Mouse (Mus musculus) gastrocnemius, adult 8-10 months (tissue): Measurements from ENCODE around the gene Rasgrp1. TPM values are rescaled to one million over a fixed set of nuclear protein-coding genes. Genes with fewer than 3 reads are reported as not detected.

ENCODE experiments used
- DNase-seq, 2 experiments: peaks; one replicate each; pipeline ENCODE4 v3.0.0; 2022; ENCODE audit warnings: low spot score in 2 of 2
- total RNA-seq, 4 experiments: library from RNA; stranded (reverse); gene quantifications; 2 replicates each; pipeline ENCODE4 v1.2.4; 2022

Rasgrp1 gene
- total RNA-seq = under 1 TPM in 1 of 4 experiments, not detected in 3; 0.10 TPM

DNA sequence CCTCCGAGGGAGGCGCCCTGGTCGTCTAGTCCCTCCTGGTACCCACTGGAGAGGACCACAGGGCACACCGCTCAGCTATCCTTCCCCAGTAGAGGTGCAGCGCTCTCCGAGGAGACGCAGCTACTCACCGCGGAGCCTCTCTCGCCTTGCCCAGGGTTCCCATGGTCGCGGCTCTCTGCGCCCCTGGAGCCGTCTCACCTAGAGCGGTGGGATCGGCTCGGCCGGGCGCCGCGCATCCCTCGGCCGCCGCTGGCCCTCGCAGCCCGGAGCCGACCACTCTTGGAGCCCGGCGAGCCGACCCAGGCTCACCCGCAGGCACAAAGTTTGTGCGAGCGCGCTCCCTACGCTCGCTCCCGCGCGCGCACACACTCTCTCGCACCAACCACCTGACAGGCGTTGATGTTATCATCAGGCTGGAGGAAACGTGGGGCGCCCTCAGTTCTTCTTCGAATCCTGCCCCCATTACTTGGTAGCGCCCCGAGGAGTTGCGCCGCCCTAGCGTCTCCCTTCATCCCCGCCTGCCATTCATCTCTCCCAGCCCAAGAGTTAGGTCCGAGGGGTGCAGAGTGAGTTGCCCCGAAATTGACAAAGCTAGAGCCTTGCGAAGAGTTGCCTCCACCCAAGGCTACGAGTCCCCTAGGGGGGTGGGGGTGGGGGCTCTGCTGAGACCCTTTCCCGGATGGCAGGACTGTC is at the start of gene Rasgrp1:
Gene Rasgrp1 (minus strand): TSS at position 455 of the 693 bp plus-strand sequence.
- no peak for DNase-seq

DNA sequence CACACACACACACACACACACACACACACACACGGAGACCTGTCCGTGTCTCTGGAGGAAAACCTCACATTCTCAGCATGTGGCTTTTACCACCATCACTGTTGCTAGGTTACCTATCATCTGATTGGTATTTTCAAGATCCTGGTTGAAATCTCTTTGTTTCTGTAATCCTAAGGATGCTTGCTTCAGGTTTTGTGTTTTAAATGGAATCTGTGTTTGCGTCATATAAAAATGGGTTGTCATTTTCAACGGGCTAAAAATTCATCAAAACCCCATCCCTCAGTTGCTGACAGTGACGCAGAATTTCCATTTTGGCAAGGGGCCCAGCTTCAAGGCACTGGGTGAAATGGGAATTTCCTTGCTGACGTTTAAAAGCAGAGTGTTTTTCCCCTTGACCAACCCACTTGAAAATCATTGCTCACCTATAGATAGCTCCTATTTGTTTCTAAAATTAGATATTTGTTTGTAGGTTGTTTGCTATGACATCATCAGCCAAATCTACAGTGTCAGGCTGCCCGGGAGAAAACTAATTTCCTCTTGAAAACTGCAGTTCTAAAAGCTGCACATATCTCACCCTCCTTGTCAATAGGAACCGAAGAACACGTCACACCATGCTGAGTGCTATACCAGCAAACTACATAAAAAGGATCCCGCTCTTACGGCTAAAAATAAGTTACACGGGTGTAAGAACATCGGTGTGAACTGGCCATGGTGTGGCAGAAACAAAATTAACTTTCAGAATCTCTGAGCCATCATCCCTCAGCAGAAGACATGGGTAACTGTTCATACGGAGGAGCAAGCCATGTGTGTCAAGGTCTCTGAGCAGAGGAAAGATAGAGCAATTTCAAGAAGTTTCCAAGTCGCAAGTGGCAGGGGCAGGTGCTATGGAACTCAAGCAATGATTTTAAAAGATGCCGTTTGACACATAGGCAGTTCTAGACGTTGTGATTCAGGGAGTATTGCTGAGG is 47.4 kb upstream of the Rasgrp1 start:
- DNase-seq = no peak

DNA sequence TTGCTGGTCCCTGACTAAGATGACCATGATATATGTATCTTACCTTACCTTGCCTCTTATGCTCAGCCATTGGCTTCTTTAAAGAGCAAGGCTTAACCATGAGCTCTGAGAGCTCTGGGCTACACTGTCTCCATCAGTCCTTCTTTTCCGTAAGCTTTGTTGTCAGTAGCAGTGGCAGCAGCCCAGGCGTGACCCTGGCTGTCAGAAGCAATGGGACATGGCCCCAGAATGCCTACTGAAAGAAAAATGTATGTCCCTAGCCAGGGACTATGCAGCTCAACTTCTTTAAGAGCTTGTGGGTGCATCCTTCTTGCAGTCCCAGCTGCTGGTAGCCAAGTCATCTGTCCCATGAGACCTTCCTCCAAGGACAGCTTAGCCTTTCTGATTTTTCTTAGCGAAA is 46.7 kb upstream of the Rasgrp1 start:
- no peak for DNase-seq

DNA sequence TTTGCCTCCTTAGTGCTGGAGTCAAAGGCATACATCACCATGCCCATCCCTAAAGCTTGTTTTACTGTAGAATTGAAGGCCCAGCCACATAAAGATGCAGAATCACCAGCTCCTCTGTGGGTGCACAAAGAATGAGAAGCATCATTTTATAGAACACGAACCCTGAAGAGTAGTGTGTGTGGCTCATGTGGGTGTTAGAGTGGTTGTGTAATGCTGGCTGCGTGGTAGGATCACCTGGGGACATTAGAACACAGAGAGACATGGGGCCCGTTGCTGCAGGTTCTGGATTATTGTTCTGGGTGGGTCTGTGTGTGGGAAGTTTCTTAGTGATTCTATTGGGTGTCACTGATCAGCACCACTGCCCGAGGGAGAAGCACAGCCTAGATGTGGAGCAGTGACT is 45.3 kb upstream of the Rasgrp1 start:
- no peak for DNase-seq

GRCm38 (mm10) chr2:117386981-117387705 is 44.3 kb upstream of the Rasgrp1 start:
- DNase-seq = no peak

DNA sequence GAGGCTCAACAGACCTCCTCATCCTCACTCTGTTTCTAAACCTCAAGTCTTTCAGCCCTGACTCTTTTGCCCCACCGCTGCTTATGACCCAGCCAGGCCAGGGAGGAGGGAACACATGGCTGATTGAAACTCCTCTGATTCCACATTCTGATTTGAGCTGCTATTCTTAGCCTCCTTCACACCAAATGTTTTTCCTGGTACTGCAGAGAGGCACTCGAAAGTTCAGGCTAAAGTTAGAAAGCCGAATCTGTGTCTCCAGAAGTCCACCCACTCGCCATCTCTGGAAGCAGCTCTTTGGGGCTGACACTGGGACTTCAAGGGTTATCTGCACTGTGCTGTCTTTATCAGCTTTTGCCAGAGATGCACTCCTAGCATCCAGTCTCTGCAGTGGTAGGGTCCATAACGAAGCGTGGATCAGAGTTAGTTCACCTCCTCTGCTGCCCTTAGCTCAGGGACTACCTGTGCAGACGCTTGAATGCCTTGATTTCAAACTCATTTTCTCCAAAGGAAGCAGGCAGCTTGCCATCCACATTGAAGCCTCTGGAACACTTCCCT is 43.3 kb upstream of the Rasgrp1 start:
- DNase-seq = no peak

- DNase-seq = no peak
Observed at GRCm38 (mm10) chr2:117381314-117381713, 38.5 kb upstream of the Rasgrp1 start.

- no peak for DNase-seq
Observed at GRCm38 (mm10) chr2:117374293-117374830, 31.6 kb upstream of the Rasgrp1 start.

GRCm38 (mm10) chr2:117371706-117372105 is 28.9 kb upstream of the Rasgrp1 start:
- no peak for DNase-seq

DNA sequence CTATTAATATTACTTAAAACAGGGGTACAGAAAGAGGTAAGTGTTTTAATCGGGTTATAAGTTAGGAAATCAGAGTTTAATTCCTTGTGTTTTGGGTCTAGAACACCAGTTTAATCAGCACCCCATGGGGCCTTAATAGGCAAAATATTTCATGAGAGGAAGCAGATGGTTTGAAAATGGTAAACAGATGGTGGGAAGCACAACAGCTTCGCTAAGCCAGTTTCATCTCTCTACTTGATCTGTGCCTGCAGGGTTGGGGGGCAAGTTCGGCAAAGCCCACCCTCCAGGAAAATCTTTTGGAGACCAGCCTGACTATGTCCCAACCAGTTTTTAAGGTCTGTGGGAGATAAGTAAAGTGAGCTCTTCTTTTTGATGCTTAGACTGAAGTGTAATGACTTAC is 23.7 kb upstream of the Rasgrp1 start:
- DNase-seq = no peak

DNA sequence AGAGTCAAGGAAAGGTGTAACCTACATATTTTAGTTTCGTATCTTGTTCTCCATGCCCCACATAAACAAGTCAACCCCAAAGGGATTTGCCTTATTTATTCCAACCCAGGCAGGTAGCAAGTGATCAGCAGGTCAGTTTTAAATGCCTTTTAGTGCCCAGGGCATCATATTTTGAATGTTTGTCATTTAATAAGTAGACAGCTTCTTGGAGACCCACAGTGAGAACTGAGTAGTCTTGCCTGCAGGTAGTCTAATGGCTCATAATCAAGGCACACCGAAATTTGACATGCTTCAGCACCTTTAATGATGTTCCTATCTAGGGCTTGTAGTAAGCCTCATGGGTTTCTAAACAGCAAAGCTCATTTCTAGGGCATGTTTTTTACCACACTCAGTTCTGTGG is 21.3 kb upstream of the Rasgrp1 start:
- DNase-seq = no peak

GRCm38 (mm10) chr2:117357939-117358338 is 15.1 kb upstream of the Rasgrp1 start:
- DNase-seq = no peak

GRCm38 (mm10) chr2:117352305-117353123 is 9.7 kb upstream of the Rasgrp1 start:
- no peak for DNase-seq

- no peak for DNase-seq
Observed at GRCm38 (mm10) chr2:117350138-117350537, 7.3 kb upstream of the Rasgrp1 start.

GRCm38 (mm10) chr2:117343240-117343624 is 431 bp upstream of the Rasgrp1 start:
- DNase-seq = no peak

DNA sequence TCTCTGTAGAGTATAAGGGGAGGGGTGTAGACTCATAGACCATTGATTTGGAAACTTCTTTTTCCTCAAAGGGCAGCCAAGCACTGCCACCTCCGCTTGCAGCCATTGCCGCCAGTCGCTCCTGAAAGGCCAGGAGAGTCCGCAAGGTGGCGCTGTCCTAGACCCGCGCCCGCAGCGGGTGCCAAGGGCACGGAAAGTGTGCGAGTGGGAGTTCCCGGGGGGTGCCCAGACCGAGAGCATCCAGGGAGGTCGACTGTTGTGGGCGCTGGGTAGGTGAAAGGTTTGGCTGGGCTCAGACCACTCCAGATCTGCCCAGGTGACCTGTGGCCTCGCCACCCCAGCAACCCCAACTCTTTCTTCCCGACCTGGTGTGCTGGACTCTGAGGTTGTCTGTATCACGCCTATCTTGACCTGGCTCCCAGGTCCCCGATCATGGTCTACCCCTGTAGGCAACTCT is 683 bp downstream of the Rasgrp1 start:
- no peak for DNase-seq

DNA sequence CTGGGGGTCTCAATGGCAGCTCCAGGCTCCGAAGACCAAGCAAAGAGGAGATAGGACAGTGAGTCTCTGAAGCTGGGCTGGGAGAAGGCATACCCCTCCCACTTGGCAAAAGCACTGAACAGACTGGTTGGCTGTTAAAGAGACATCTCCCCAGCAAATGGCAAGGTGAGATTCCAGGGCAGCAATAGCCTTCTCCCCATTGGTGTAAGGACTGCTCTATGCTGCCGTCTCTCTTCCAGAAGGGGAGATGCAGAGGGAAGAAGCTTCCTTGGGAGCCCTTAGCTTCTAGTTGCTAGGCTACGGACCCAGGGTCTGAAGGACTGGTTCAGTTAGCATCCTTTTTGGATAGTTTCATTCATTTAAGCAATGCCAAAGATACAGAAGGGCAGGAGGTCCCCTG is 4.3 kb downstream of the Rasgrp1 start:
- no peak for DNase-seq

DNA sequence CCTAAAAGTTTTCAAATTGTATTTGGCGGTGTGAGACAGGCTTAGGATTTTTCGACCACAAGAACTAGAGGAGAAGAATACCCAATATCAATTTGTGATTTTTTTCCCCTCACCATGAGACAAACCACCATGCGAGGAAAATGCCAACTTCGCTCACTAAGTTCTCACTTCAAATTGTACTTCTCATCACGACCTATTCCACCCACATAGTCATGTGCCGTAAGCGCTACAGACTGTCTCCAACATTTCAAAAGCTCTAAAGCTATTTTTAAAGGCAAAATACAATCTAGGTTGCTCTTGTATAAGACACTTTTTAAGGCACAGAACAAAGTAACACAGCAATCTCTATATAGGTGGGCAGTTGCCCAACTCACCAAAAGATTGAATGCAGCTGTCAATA is 4.9 kb downstream of the Rasgrp1 start:
- no peak for DNase-seq

DNA sequence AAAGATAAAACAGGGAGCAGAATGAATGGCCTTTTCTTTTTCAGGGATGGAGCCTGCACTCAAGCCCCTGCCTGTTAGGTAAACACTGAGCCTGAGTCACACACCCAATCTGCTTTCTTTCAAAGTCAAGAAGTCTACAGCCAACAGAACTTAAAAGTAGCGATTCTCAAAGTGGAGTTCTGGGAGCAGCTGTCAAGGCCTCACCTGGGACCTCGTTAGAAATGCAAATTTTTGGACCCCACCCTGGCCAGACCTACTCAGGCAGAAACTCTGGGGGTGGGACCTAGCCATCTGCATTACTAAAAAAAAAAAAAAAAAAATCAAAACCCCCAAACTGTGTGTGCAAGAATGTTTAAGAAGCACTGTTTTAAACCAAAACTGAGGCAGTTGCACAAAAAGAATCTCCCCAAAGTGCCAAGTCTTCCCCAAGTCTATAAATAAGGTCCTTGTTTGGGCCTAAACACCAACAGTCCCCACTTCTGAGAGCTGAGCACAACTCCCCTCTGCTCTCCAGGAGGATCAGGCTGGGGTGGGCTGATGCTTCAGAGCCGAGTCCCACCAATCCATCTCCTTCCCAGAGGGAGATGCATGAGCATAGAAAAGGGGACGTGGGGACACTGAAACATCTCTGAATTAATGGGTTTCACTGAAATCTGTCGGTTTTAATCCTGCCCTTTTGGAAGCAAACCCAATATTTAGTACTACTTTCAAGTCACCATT is 5.7 kb downstream of the Rasgrp1 start:
- DNase-seq = no peak
